Mouse (Mus musculus) thymus, postnatal 0 days (tissue): ENCODE measurements around the gene Serpinb9b. TPM values are rescaled to one million over a fixed set of nuclear protein-coding genes. Genes with fewer than 3 reads are reported as not detected.
"Not testable (repeated sequence)": the region's sequence is repeated elsewhere in the genome, so short reads cannot be mapped to it uniquely, and the experiment has no call there.

Experiments
- DNase-seq: peaks from one replicate; pipeline ENCODE4 v3.0.0-alpha.2; 2015; ENCODE audit warnings: low spot score
- polyA plus RNA-seq: library from polyadenylated mRNA; unstranded; fragments of >200 nt; fragmentation: Nextera tagmentation; extraction: Ambion mirVana; gene quantifications from 2 replicates; pipeline ENCODE4 v1.2.1, GENCODE M21; 2015

The Serpinb9b gene
- 0.45 and 0.57 TPM in 2 replicates for polyA plus RNA-seq

- no peak for DNase-seq
These were observed at the start of gene Serpinb9b for GRCm38 (mm10) chr13:33027244-33027643. TSS of gene Serpinb9b (plus strand) at chr13:33027416.

- DNase-seq = no peak
These were observed 44.6 kb upstream of the Serpinb9b start for GRCm38 (mm10) chr13:32982556-32983042.

- DNase-seq = no peak
These were observed 41.0 kb upstream of the Serpinb9b start for GRCm38 (mm10) chr13:32986256-32986655.

- DNase-seq = no peak
These were observed 33.9 kb upstream of the Serpinb9b start for GRCm38 (mm10) chr13:32993152-32993893.

- no peak for DNase-seq
These were observed 33.3 kb upstream of the Serpinb9b start for GRCm38 (mm10) chr13:32993894-32994242.

- no peak for DNase-seq
These were observed 32.2 kb upstream of the Serpinb9b start for GRCm38 (mm10) chr13:32995051-32995450.

- peak; percentile 9 for DNase-seq
These were observed 25.9 kb upstream of the Serpinb9b start for GRCm38 (mm10) chr13:33001341-33001740.

GRCm38 (mm10) chr13:33002950-33003349 is 24.3 kb upstream of the Serpinb9b start, which contains the start of gene Serpinb9:
TSS of gene Serpinb9 (plus strand) at chr13:33003250.
- DNase-seq = no peak

GRCm38 (mm10) chr13:33003523-33004413 is 23.4 kb upstream of the Serpinb9b start:
- DNase-seq = peak; percentile 26

- peak; percentile 77 for DNase-seq
These were observed 22.7 kb upstream of the Serpinb9b start for GRCm38 (mm10) chr13:33004414-33005105.

- no peak for DNase-seq
These were observed 21.6 kb upstream of the Serpinb9b start for GRCm38 (mm10) chr13:33005501-33006075.

- no peak for DNase-seq
These were observed 20.7 kb upstream of the Serpinb9b start for GRCm38 (mm10) chr13:33006555-33006954.

GRCm38 (mm10) chr13:33012395-33012794 is 14.8 kb upstream of the Serpinb9b start:
- no peak for DNase-seq

GRCm38 (mm10) chr13:33013271-33013670 is 13.9 kb upstream of the Serpinb9b start:
- DNase-seq = no peak

GRCm38 (mm10) chr13:33022371-33022770 is 4.8 kb upstream of the Serpinb9b start:
- DNase-seq = no peak

GRCm38 (mm10) chr13:33026427-33027057 is 674 bp upstream of the Serpinb9b start:
- no peak for DNase-seq

GRCm38 (mm10) chr13:33028146-33028545 is 930 bp downstream of the Serpinb9b start:
- no peak for DNase-seq

- no peak for DNase-seq
These were observed 1.3 kb downstream of the Serpinb9b start for GRCm38 (mm10) chr13:33028550-33028949.

- DNase-seq = not testable (repeated sequence)
These were observed 2.3 kb downstream of the Serpinb9b start for GRCm38 (mm10) chr13:33029478-33029877.

- no peak for DNase-seq
These were observed 3.1 kb downstream of the Serpinb9b start for GRCm38 (mm10) chr13:33030281-33030680.

GRCm38 (mm10) chr13:33035506-33035905 is 8.3 kb downstream of the Serpinb9b start:
- DNase-seq = no peak
